Mouse (Mus musculus): ENCODE measurements around the gene Proser3.

The Proser3 gene

GRCm38 (mm10) chr7:30490251-30490956, 61.7 kb downstream of the Proser3 start:
- DNase-seq (ENCODE audit: low spot score): peak; percentile 23

Measured in lung, postnatal 25 days (tissue).